Mouse (Mus musculus) bone marrow, adult 2 months (tissue): Measurements from ENCODE around the gene Ksr2. TPM values are rescaled to one million over a fixed set of nuclear protein-coding genes. Genes with fewer than 3 reads are reported as not detected.
"Not testable (repeated sequence)": the region's sequence is repeated elsewhere in the genome, so short reads cannot be mapped to it uniquely, and the experiment has no call there.

Source experiments
- H3K27ac ChIP-seq: fragments of 200-500 bp; 2 replicates; pipeline ENCODE4 v1.5.1; 2012; ENCODE audit warnings: low read depth, mild to moderate bottlenecking, control low read depth, inconsistent platforms, low read length; ENCODE audit not compliant: control insufficient read depth, poor library complexity, insufficient read depth
- H3K4me1 ChIP-seq: fragments of 200-500 bp; 2 replicates; pipeline ENCODE4 v1.6.1; 2011; ENCODE audit warnings: low read length; ENCODE audit not compliant: control insufficient read depth, insufficient read depth
- H3K4me3 ChIP-seq: fragments of 200-500 bp; replicated peaks from 2 replicates; pipeline ENCODE3; 2011; ENCODE audit warnings: mild to moderate bottlenecking, low read depth, low read length, control low read depth; ENCODE audit not compliant: control insufficient read depth
- CTCF ChIP-seq: fragments of 200-500 bp; IDR thresholded peaks from 2 replicates; pipeline ENCODE4 v1.5.1; 2011; ENCODE audit warnings: low read length, control low read depth; ENCODE audit not compliant: control insufficient read depth, insufficient read depth
- POLR2A ChIP-seq: fragments of 200-500 bp; IDR thresholded peaks from 2 replicates; pipeline ENCODE4 v1.6.1; 2011; ENCODE audit warnings: low read depth, mild to moderate bottlenecking, control low read depth, low read length, borderline replicate concordance; ENCODE audit not compliant: control insufficient read depth
- WGBS: fragments of 180-500 bp; shearing (Covaris S2); methylation state at CpG from one replicate; pipeline ENCODE4 v1.1.7; 2018; 5-methylcytosine and 5-hydroxymethylcytosine counted together
- polyA plus RNA-seq: library from polyadenylated mRNA; stranded (reverse); fragments of >200 nt; gene quantifications from 2 replicates; pipeline ENCODE4 v1.2.4, GENCODE M21; 2011; ENCODE audit warnings: low replicate concordance; ENCODE audit not compliant: missing spikeins, insufficient read depth, insufficient read length

The Ksr2 gene
- polyA plus RNA-seq, 1 experiment = not detected

- no peak for TF ChIP-seq CTCF
- no peak for TF ChIP-seq POLR2A
- H3K4me3 ChIP-seq = no peak overlapping the region
- no peaks in the 10 kb centered on the region for H3K4me1 ChIP-seq
- 84% methylated on average over 4 of the region's 4 CpGs for WGBS
- no peak overlapping the region for H3K27ac ChIP-seq
These were observed 206.5 kb downstream of the Ksr2 start for GRCm38 (mm10) chr5:117620292-117620691.

GRCm38 (mm10) chr5:117622221-117622620 lies 208.4 kb downstream of the Ksr2 start:
- Histone ChIP-seq H3K27ac (no peak overlapping the region), H3K4me3 (no peak overlapping the region), H3K4me1 (no peaks in the 10 kb centered on the region)
- no peak for TF ChIP-seq CTCF
- no peak for TF ChIP-seq POLR2A
- 78% methylated on average over 12 of the region's 12 CpGs for WGBS

GRCm38 (mm10) chr5:117623206-117623605 lies 209.4 kb downstream of the Ksr2 start:
- H3K4me1 ChIP-seq, H3K27ac ChIP-seq, H3K4me3 ChIP-seq: not testable (repeated sequence)
- WGBS = 88% methylated on average over 4 of the region's 4 CpGs

- WGBS = 18% methylated on average over 4 of the region's 4 CpGs
- no peak for TF ChIP-seq POLR2A
- no peak overlapping the region for H3K27ac ChIP-seq
These were observed 213.1 kb downstream of the Ksr2 start for GRCm38 (mm10) chr5:117626907-117627306.

GRCm38 (mm10) chr5:117628351-117628750 lies 214.6 kb downstream of the Ksr2 start:
- Histone ChIP-seq H3K27ac (no peak overlapping the region), H3K4me3 (no peak overlapping the region), H3K4me1 (no peaks in the 10 kb centered on the region)
- no peak for TF ChIP-seq POLR2A
- TF ChIP-seq CTCF = no peak
- 54% methylated on average over 7 of the region's 7 CpGs for WGBS

More at GRCm38 (mm10) chr5:117626907-117627306, 213.1 kb downstream of the Ksr2 start:
- Histone ChIP-seq H3K4me1 (no peaks in the 10 kb centered on the region), H3K4me3 (no peak overlapping the region)

- TF ChIP-seq POLR2A (no peak), CTCF (no peak)
These were observed 215.8 kb downstream of the Ksr2 start for GRCm38 (mm10) chr5:117629570-117629969.

GRCm38 (mm10) chr5:117635211-117635610 lies 221.4 kb downstream of the Ksr2 start:
- TF ChIP-seq POLR2A (no peak), CTCF (no peak)
- Histone ChIP-seq H3K4me1 (no peaks in the 10 kb centered on the region), H3K27ac (no peak overlapping the region), H3K4me3 (no peak overlapping the region)
- 70% methylated on average over 2 of the region's 2 CpGs for WGBS

More at GRCm38 (mm10) chr5:117629570-117629969, 215.8 kb downstream of the Ksr2 start:
- no peak overlapping the region for H3K4me3 ChIP-seq
- 86% methylated on average over 14 of the region's 14 CpGs for WGBS
- no peak overlapping the region for H3K27ac ChIP-seq
- no peaks in the 10 kb centered on the region for H3K4me1 ChIP-seq

- no peak overlapping the region for H3K27ac ChIP-seq
- 79% methylated on average over 5 of the region's 5 CpGs for WGBS
- no peak for TF ChIP-seq POLR2A
- TF ChIP-seq CTCF = no peak
- H3K4me1 ChIP-seq = no peaks in the 10 kb centered on the region
- no peak overlapping the region for H3K4me3 ChIP-seq
These were observed 222.0 kb downstream of the Ksr2 start for GRCm38 (mm10) chr5:117635838-117636237.

- no peak overlapping the region for H3K27ac ChIP-seq
- no peak overlapping the region for H3K4me3 ChIP-seq
- no peaks in the 10 kb centered on the region for H3K4me1 ChIP-seq
- no peak for TF ChIP-seq CTCF
- TF ChIP-seq POLR2A = no peak
- WGBS = 69% methylated on average over 6 of the region's 6 CpGs
These were observed 227.8 kb downstream of the Ksr2 start for GRCm38 (mm10) chr5:117641585-117641984.
